Mouse (Mus musculus): ENCODE data around the gene Gm20425.
"Not testable (repeated sequence)": the region's sequence is repeated elsewhere in the genome, so short reads cannot be mapped to it uniquely, and the experiment has no call there.

Gm20425 gene

GRCm38 (mm10) chr9:103224721-103225120, 5.4 kb downstream of the Gm20425 start:
- DNase-seq (ENCODE audit: low spot score in 2 of 2) = no peak

GRCm38 (mm10) chr9:103214281-103214680, 15.8 kb downstream of the Gm20425 start:
- no peak for DNase-seq (ENCODE audit: low spot score in 2 of 2)

- no peak for DNase-seq (ENCODE audit: low spot score in 2 of 2)
Observed at GRCm38 (mm10) chr9:103213631-103214030, 16.5 kb downstream of the Gm20425 start.

- DNase-seq (ENCODE audit: low spot score in 2 of 2) = no peak
Observed at GRCm38 (mm10) chr9:103212654-103213420, 17.3 kb downstream of the Gm20425 start.

GRCm38 (mm10) chr9:103208802-103209423, 21.2 kb downstream of the Gm20425 start:
- DNase-seq (ENCODE audit: low spot score in 2 of 2) = no peak

- peak in 1 of 2 experiments; percentile 29 for DNase-seq (ENCODE audit: low spot score in 2 of 2)
Observed at GRCm38 (mm10) chr9:103207846-103208245, 22.3 kb downstream of the Gm20425 start.

GRCm38 (mm10) chr9:103205786-103206185, 24.3 kb downstream of the Gm20425 start:
- DNase-seq (ENCODE audit: low spot score in 2 of 2) = no peak

- DNase-seq (ENCODE audit: low spot score in 2 of 2) = peak; percentile 89 to 91
Observed at GRCm38 (mm10) chr9:103201561-103202260, 28.4 kb downstream of the Gm20425 start, which contains the start of gene Srprb. Gene Srprb, minus strand, starts transcription at chr9:103202137.

- DNase-seq (ENCODE audit: low spot score in 2 of 2) = no peak
Observed at GRCm38 (mm10) chr9:103188416-103188815, 41.7 kb downstream of the Gm20425 start.

GRCm38 (mm10) chr9:103186747-103187146, 43.4 kb downstream of the Gm20425 start:
- DNase-seq (ENCODE audit: low spot score in 2 of 2) = no peak

- DNase-seq (ENCODE audit: low spot score in 2 of 2) = no peak
Observed at GRCm38 (mm10) chr9:103185946-103186345, 44.2 kb downstream of the Gm20425 start.

- no peak for DNase-seq (ENCODE audit: low spot score in 2 of 2)
Observed at GRCm38 (mm10) chr9:103184855-103185254, 45.3 kb downstream of the Gm20425 start.

- DNase-seq (ENCODE audit: low spot score in 2 of 2) = no peak
Observed at GRCm38 (mm10) chr9:103181886-103182285, 48.2 kb downstream of the Gm20425 start.

- DNase-seq (ENCODE audit: low spot score in 2 of 2) = peak; percentile 41 to 62
Observed at GRCm38 (mm10) chr9:103180807-103181565, 49.1 kb downstream of the Gm20425 start.

- peak; percentile 33 to 63 for DNase-seq (ENCODE audit: low spot score in 2 of 2)
Observed at GRCm38 (mm10) chr9:103180303-103180702, 49.8 kb downstream of the Gm20425 start.

- DNase-seq (ENCODE audit: low spot score in 2 of 2) = no peak
Observed at GRCm38 (mm10) chr9:103175692-103176091, 54.4 kb downstream of the Gm20425 start.

GRCm38 (mm10) chr9:103174771-103175519, 55.2 kb downstream of the Gm20425 start:
- no peak for DNase-seq (ENCODE audit: low spot score in 2 of 2)

GRCm38 (mm10) chr9:103168771-103169170, 61.3 kb downstream of the Gm20425 start:
- DNase-seq (ENCODE audit: low spot score in 2 of 2) = no peak

GRCm38 (mm10) chr9:103168046-103168445, 62.1 kb downstream of the Gm20425 start:
- no peak for DNase-seq (ENCODE audit: low spot score in 2 of 2)

- no peak for DNase-seq (ENCODE audit: low spot score in 2 of 2)
Observed at GRCm38 (mm10) chr9:103163806-103164205, 66.3 kb downstream of the Gm20425 start.

GRCm38 (mm10) chr9:103155158-103155557, 74.9 kb downstream of the Gm20425 start:
- DNase-seq (ENCODE audit: low spot score in 2 of 2) = not testable (repeated sequence)
